Mouse (Mus musculus) MEL (cell line): Measurements from ENCODE around the gene S100a8.

Experiments used
- CHD1 ChIP-seq: IDR thresholded peaks from 2 replicates; pipeline ENCODE4 v1.6.1; 2012; ENCODE audit warnings: low read depth, mild to moderate bottlenecking, inconsistent platforms, low read length, improper control_type of control experiment
- CTCF ChIP-seq, 3 experiments: IDR thresholded peaks in 2 of 3; conservative IDR thresholded peaks in 1 of 3; 2 replicates each; pipeline ENCODE4 v1.5.1; 2011 to 2012; ENCODE audit warnings: low read length in 3 of 3, low read depth in 2 of 3, mild to moderate bottlenecking in 2 of 3, improper control_type of control experiment in 1 of 3, inconsistent platforms in 1 of 3, mixed read lengths in 1 of 3, moderate library complexity in 1 of 3; ENCODE audit not compliant: control insufficient read depth in 1 of 3, insufficient read depth in 1 of 3, poor library complexity in 1 of 3, severe bottlenecking in 1 of 3
- E2F4 ChIP-seq: IDR thresholded peaks from 2 replicates; pipeline ENCODE4 v1.6.1; 2011; ENCODE audit warnings: low read depth, low read length, improper control_type of control experiment, borderline replicate concordance
- EP300 ChIP-seq, 2 experiments: IDR thresholded peaks; 2 replicates each; pipeline ENCODE4 v1.6.1; 2011; ENCODE audit warnings: improper control_type of control experiment in 2 of 2, low read length in 2 of 2, low read depth in 1 of 2, mild to moderate bottlenecking in 1 of 2
- HCFC1 ChIP-seq: IDR thresholded peaks from 2 replicates; pipeline ENCODE4 v1.6.1; 2012; ENCODE audit warnings: low read depth, mild to moderate bottlenecking, inconsistent platforms, low read length, improper control_type of control experiment, moderate library complexity
- KAT2A ChIP-seq: conservative IDR thresholded peaks from 2 replicates; pipeline ENCODE4 v1.6.1; 2012; ENCODE audit warnings: low read depth, low read length, improper control_type of control experiment, inconsistent platforms
- MAFK ChIP-seq: IDR thresholded peaks from 2 replicates; pipeline ENCODE4 v1.6.1; 2011; ENCODE audit warnings: low read depth, mild to moderate bottlenecking, low read length, improper control_type of control experiment, borderline replicate concordance
- MAX ChIP-seq: IDR thresholded peaks from 2 replicates; pipeline ENCODE4 v1.6.1; 2011; ENCODE audit warnings: low read length, improper control_type of control experiment
- MYC ChIP-seq: IDR thresholded peaks from 2 replicates; pipeline ENCODE4 v1.6.1; 2011; ENCODE audit warnings: low read depth, mild to moderate bottlenecking, low read length, improper control_type of control experiment, moderate library complexity
- POLR2A ChIP-seq, 2 experiments: IDR thresholded peaks; 2 replicates each; pipeline ENCODE4 v1.6.1; 2011 to 2012; ENCODE audit warnings: low read length in 2 of 2, mild to moderate bottlenecking in 2 of 2, control low read depth in 1 of 2, improper control_type of control experiment in 1 of 2, low read depth in 1 of 2, moderate library complexity in 1 of 2; ENCODE audit not compliant: control insufficient read depth in 1 of 2, insufficient read depth in 1 of 2, poor library complexity in 1 of 2
- POLR2AphosphoS5 ChIP-seq: IDR thresholded peaks from 2 replicates; pipeline ENCODE4 v1.6.1; 2012; ENCODE audit warnings: low read depth, borderline replicate concordance, mild to moderate bottlenecking, inconsistent platforms, low read length, moderate library complexity, mixed read lengths
- USF1 ChIP-seq: IDR thresholded peaks from 2 replicates; pipeline ENCODE4 v1.6.1; 2014; ENCODE audit warnings: low read depth, mild to moderate bottlenecking, inconsistent platforms, low read length, improper control_type of control experiment, moderate library complexity
- ZKSCAN1 ChIP-seq: IDR thresholded peaks from 2 replicates; pipeline ENCODE4 v1.6.1; 2012; ENCODE audit warnings: low read depth, mild to moderate bottlenecking, inconsistent platforms, low read length, improper control_type of control experiment, moderate library complexity

DNA sequence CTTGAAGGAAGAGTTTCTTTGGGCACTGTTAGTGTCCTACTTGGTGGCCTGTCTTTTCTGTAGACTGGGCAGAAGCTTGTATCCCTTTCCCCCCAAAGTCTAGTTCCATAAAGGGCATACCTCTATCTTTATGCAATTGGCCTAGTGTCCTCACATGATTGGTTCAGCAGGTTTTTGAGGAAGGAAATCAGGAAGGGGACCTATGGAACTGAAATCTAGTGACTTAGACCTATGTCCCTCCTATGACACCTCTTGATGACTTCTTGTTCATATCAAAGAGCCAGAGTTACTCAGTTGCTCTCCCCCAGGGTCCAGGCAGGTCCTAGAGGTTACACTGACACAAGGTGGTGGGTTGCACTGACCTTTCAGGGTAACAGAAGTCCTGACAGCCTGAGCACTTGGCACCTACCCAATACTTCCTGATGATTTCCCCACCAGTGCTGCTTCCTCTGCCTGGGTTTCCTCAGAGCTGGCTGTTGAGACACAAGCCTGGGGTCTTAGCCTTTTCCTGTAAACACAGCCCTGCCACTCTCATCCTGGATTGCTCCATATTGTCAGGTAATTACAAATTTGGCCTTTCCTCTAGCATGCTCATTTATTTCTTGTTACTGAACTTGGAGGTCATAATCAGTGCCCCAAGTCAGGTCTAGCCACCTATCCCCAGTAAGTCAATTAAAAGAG is 9.3 kb upstream of the S100a8 start:
- TF ChIP-seq POLR2A (IDR thresholded peaks at IDR 0.05; ENCODE audit: control insufficient read depth in 1 of 2, insufficient read depth in 1 of 2, low read depth in 1 of 2, low read length in 2 of 2, poor library complexity in 1 of 2) (no peak), CTCF (IDR thresholded peaks at IDR 0.05 in 2 of 3, conservative IDR thresholded peaks at IDR 0.05 in 1 of 3; ENCODE audit: control insufficient read depth in 1 of 3, insufficient read depth in 1 of 3, low read depth in 2 of 3, low read length in 3 of 3, poor library complexity in 1 of 3, severe bottlenecking in 1 of 3) (no peak), MAFK (no peak), KAT2A (no peak), MAX (no peak), USF1 (no peak), EP300 (IDR thresholded peaks at IDR 0.05; ENCODE audit: low read depth in 1 of 2, low read length in 2 of 2) (no peak), POLR2AphosphoS5 (no peak), MYC (no peak), CHD1 (no peak), E2F4 (no peak), ZKSCAN1 (no peak), HCFC1 (no peak)
